Mouse (Mus musculus): ENCODE results near the gene Ttc23.

Ttc23 gene

GRCm38 (mm10) chr7:67800547-67800946, 153.3 kb downstream of the Ttc23 start:
- no peak for DNase-seq (ENCODE audit: low read depth, low spot score)

- peak; percentile 24 for DNase-seq (ENCODE audit: low read depth, low spot score)
Observed at GRCm38 (mm10) chr7:67801022-67801421, 153.8 kb downstream of the Ttc23 start.

GRCm38 (mm10) chr7:67803015-67803856, 156.0 kb downstream of the Ttc23 start:
- no peak for DNase-seq (ENCODE audit: low read depth, low spot score)

- DNase-seq (ENCODE audit: low read depth, low spot score): no peak
Observed at GRCm38 (mm10) chr7:67803857-67804215, 156.6 kb downstream of the Ttc23 start.

All from 3T3-L1 (cell line).